Comparison of ENCODE assay signal across 17 mouse cellular contexts in the genomic region with DNA sequence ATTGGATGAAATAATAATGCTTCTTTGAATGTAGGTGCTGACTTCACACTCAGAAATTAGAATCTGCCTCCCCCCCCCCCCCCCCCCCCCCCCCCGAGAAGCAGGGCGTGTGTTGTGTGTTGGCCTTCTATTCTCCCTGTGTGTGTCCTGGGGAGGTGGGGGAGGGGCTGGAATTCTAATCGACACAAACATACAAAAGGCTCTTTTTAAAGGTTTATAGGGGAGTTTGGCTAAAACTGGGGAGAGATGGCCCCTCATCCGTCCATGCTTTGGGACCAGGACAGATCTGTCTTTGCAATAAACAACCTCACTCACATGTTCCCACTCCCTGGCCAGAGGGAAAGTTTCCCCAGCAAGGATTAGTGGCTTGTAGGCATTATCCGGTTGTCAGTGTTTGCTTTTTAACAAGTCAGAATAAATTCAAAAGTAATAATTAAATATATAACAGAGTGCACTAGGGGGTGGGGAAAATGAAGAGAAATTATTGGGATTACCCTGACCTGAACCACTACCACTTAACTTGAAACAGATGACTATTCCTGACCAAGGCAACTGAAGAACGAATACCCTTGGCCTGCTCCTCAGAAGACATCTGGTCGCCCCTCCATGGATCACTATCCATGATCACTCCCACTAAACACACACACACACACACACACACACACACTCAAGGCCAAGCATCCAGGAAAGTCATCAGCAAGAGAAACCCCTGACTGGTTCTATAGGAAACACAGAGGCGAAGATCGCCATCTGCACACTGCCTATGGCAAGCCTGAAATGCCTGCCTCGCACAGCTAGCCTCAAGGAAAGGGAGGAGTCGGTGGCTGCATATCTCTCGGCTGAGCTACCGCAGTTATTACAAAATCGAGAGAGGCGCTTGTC.
A peak's percentile ranks its signal among the peaks of the same experiment; 100 is the strongest.
DNase-seq lines count a peak whose midpoint lies in the region; ATAC-seq lines count a peak whose summit lies in the region.
"Had no signal": no experiment of that assay in that cellular context is flagged by ENCODE, and none has a peak within 500 bp of the region (broad histone marks: within the 10 kb centered on the region; RNA-seq: fewer than 3 reads in every experiment).

No protein-coding gene starts in this region.

- DNase-seq in embryonic facial prominence, embryonic 10.5 days (ENCODE audit: low spot score) = peak; percentile 44
- peak; percentile 57 for DNase-seq in midbrain, embryonic 14.5 days
- no peak for DNase-seq in thymus, postnatal 4 days
- DNase-seq in right cerebral cortex, postnatal 14 days = no peak
- DNase-seq: adrenal gland, adult 8-10 months; B cell, adult 2 months; cerebellum, adult 18-20 months; heart, postnatal 4 days had no signal

- H3K4me3 ChIP-seq in hindbrain, embryonic 13.5 days = no peak overlapping the region
- no peak overlapping the region for H3K4me3 ChIP-seq in hindbrain, embryonic 12.5 days
- H3K4me3 ChIP-seq in embryonic facial prominence, embryonic 10.5 days = no peak overlapping the region
- H3K4me3 ChIP-seq in forebrain, embryonic 16.5 days (replicated peaks; ENCODE audit: low read length) = no peak overlapping the region
- H3K4me3 ChIP-seq in midbrain, embryonic 14.5 days (replicated peaks; ENCODE audit: low read depth, low read length) = no peak overlapping the region
- H3K4me3 ChIP-seq: intestine, embryonic 15.5 days; kidney, embryonic 15.5 days; liver, embryonic 15.5 days had no signal

- no peaks in the 10 kb centered on the region for H3K27me3 ChIP-seq in hindbrain, embryonic 13.5 days
- no peaks in the 10 kb centered on the region for H3K27me3 ChIP-seq in hindbrain, embryonic 12.5 days
- H3K27me3 ChIP-seq in embryonic facial prominence, embryonic 10.5 days (replicated peaks; ENCODE audit: low read depth, poor library complexity, severe bottlenecking) = peaks cover 4% of the 10 kb centered on the region; the same call in 1 of the 2 replicates
- no peaks in the 10 kb centered on the region for H3K27me3 ChIP-seq in forebrain, embryonic 16.5 days (replicated peaks; ENCODE audit: control insufficient read depth, insufficient read depth, low read length)
- H3K27me3 ChIP-seq in midbrain, embryonic 14.5 days (ENCODE audit: control insufficient read depth, insufficient read depth, low read length) = no peaks in the 10 kb centered on the region
- H3K27me3 ChIP-seq: intestine, embryonic 15.5 days; kidney, embryonic 15.5 days; liver, embryonic 15.5 days had no signal

- no peak for ATAC-seq in hindbrain, embryonic 13.5 days (ENCODE audit: low FRiP score)
- ATAC-seq in hindbrain, embryonic 12.5 days (ENCODE audit: low FRiP score) = no peak; the same call in 1 of the 2 replicates
- ATAC-seq in forebrain, embryonic 16.5 days = peak; percentile 49
- no peak for ATAC-seq in midbrain, embryonic 14.5 days (ENCODE audit: low FRiP score, low TSS enrichment)
- no peak for ATAC-seq in monocyte, adult 5-6 weeks (replicated peaks; ENCODE audit: insufficient number of reproducible peaks, low FRiP score, low TSS enrichment, poor library complexity, severe bottlenecking)
- ATAC-seq: intestine, embryonic 15.5 days; lung, postnatal 0 days had no signal

- no peaks in the 10 kb centered on the region for H3K36me3 ChIP-seq in hindbrain, embryonic 13.5 days
- no peaks in the 10 kb centered on the region for H3K36me3 ChIP-seq in hindbrain, embryonic 12.5 days
- no peaks in the 10 kb centered on the region for H3K36me3 ChIP-seq in embryonic facial prominence, embryonic 10.5 days (replicated peaks)
- H3K36me3 ChIP-seq in forebrain, embryonic 16.5 days (ENCODE audit: control insufficient read depth, insufficient read depth) = no peaks in the 10 kb centered on the region
- H3K36me3 ChIP-seq in midbrain, embryonic 14.5 days (ENCODE audit: control insufficient read depth, insufficient read depth, low read length) = no peaks in the 10 kb centered on the region
- H3K36me3 ChIP-seq: intestine, embryonic 15.5 days; kidney, embryonic 15.5 days; liver, embryonic 15.5 days had no signal

- H3K4me1 ChIP-seq in hindbrain, embryonic 13.5 days (replicated peaks) = peaks cover 26% of the 10 kb centered on the region
- H3K4me1 ChIP-seq in hindbrain, embryonic 12.5 days = peaks cover 18% of the 10 kb centered on the region
- peaks cover 50% of the 10 kb centered on the region for H3K4me1 ChIP-seq in embryonic facial prominence, embryonic 10.5 days
- peaks cover 18% of the 10 kb centered on the region for H3K4me1 ChIP-seq in forebrain, embryonic 16.5 days (replicated peaks; ENCODE audit: control insufficient read depth, insufficient read depth, low read length)
- peaks cover 13% of the 10 kb centered on the region for H3K4me1 ChIP-seq in midbrain, embryonic 14.5 days (ENCODE audit: control insufficient read depth, insufficient read depth, low read length)
- H3K4me1 ChIP-seq: intestine, embryonic 15.5 days; kidney, embryonic 15.5 days; liver, embryonic 15.5 days had no signal

- H3K4me2 ChIP-seq in hindbrain, embryonic 13.5 days = no peak overlapping the region
- no peak overlapping the region for H3K4me2 ChIP-seq in hindbrain, embryonic 12.5 days (replicated peaks)
- no peak overlapping the region for H3K4me2 ChIP-seq in forebrain, embryonic 16.5 days (ENCODE audit: low read length)
- no peak overlapping the region for H3K4me2 ChIP-seq in midbrain, embryonic 14.5 days (ENCODE audit: low read length)
- H3K4me2 ChIP-seq: intestine, embryonic 15.5 days; kidney, embryonic 15.5 days; liver, embryonic 15.5 days had no signal

- 45% methylated on average over 13 of the region's 15 CpGs for WGBS in hindbrain, embryonic 13.5 days
- WGBS in hindbrain, embryonic 12.5 days = 45% methylated on average over 13 of the region's 15 CpGs
- 32% methylated on average over 15 of the region's 15 CpGs for WGBS in embryonic facial prominence, embryonic 10.5 days
- 20% methylated on average over 14 of the region's 15 CpGs for WGBS in forebrain, embryonic 16.5 days
- 24% methylated on average over 13 of the region's 15 CpGs for WGBS in midbrain, embryonic 14.5 days

- no peaks in the 10 kb centered on the region for H3K9me3 ChIP-seq in hindbrain, embryonic 13.5 days
- no peaks in the 10 kb centered on the region for H3K9me3 ChIP-seq in hindbrain, embryonic 12.5 days (replicated peaks)
- H3K9me3 ChIP-seq in embryonic facial prominence, embryonic 10.5 days = no peaks in the 10 kb centered on the region
- no peaks in the 10 kb centered on the region for H3K9me3 ChIP-seq in forebrain, embryonic 16.5 days (ENCODE audit: control insufficient read depth, low read length)
- no peaks in the 10 kb centered on the region for H3K9me3 ChIP-seq in midbrain, embryonic 14.5 days (ENCODE audit: control insufficient read depth, low read length)
- H3K9me3 ChIP-seq: intestine, embryonic 15.5 days; kidney, embryonic 15.5 days; liver, embryonic 15.5 days had no signal

- 0 out of 2 replicates have a peak overlapping the region, but pooled peaks have one; percentile 40 for H3K27ac ChIP-seq in hindbrain, embryonic 13.5 days
- no peak overlapping the region for H3K27ac ChIP-seq in hindbrain, embryonic 12.5 days
- peak overlapping the region; percentile 74 for H3K27ac ChIP-seq in embryonic facial prominence, embryonic 10.5 days (replicated peaks)
- H3K27ac ChIP-seq in forebrain, embryonic 16.5 days (ENCODE audit: low read length) = no peak overlapping the region
- peak overlapping the region; percentile 28; the same call in 1 of the 2 replicates for H3K27ac ChIP-seq in midbrain, embryonic 14.5 days (replicated peaks; ENCODE audit: low read depth, low read length)
- H3K27ac ChIP-seq: intestine, embryonic 15.5 days; kidney, embryonic 15.5 days; liver, embryonic 15.5 days; stomach, postnatal 0 days had no signal

- no peak overlapping the region for H3K9ac ChIP-seq in hindbrain, embryonic 13.5 days
- H3K9ac ChIP-seq in hindbrain, embryonic 12.5 days = no peak overlapping the region
- H3K9ac ChIP-seq in forebrain, embryonic 16.5 days (replicated peaks; ENCODE audit: low read depth, low read length) = no peak overlapping the region
- H3K9ac ChIP-seq in midbrain, embryonic 14.5 days (replicated peaks; ENCODE audit: low read length) = no peak overlapping the region
- H3K9ac ChIP-seq: intestine, embryonic 15.5 days; kidney, embryonic 15.5 days; liver, embryonic 15.5 days had no signal

Comparison
In these comparisons a context has a peak if more than half of its experiments do, and no peak if none do; other contexts are left out.
1. H3K27ac ChIP-seq: peak in hindbrain, embryonic 13.5 days (single experiment), embryonic facial prominence, embryonic 10.5 days (single experiment) and midbrain, embryonic 14.5 days (single experiment); none in hindbrain, embryonic 12.5 days (single experiment) and forebrain, embryonic 16.5 days (single experiment).
2. DNase-seq: peak in embryonic facial prominence, embryonic 10.5 days (single experiment) and midbrain, embryonic 14.5 days (single experiment); none in thymus, postnatal 4 days (single experiment) and right cerebral cortex, postnatal 14 days (single experiment).